Mouse (Mus musculus): ENCODE results near the gene Stambpl1.

- peak; percentile 16; the same call in 1 of the 2 replicates for TF ChIP-seq CTCF (IDR thresholded peaks at IDR 0.05; ENCODE audit: low read depth)
- no peak for TF ChIP-seq EP300 (optimal IDR thresholded peaks at IDR 0.05)
Measured at GRCm38 (mm10) chr19:34169121-34169520, 22.9 kb upstream of the Stambpl1 start.

Data from stomach, postnatal 0 days (tissue).